Mouse (Mus musculus) brain, embryonic 14.5 days (tissue): Measurements from ENCODE around the gene Dysf.

ENCODE experiments used
- CTCF ChIP-seq: fragments of 200-500 bp; IDR thresholded peaks from 2 replicates; pipeline ENCODE4 v1.5.1; 2012; ENCODE audit warnings: inconsistent platforms, mild to moderate bottlenecking, moderate library complexity, borderline replicate concordance; ENCODE audit not compliant: insufficient read depth, insufficient read length; ENCODE audit errors: extremely low read depth
- POLR2A ChIP-seq: fragments of 200-500 bp; IDR thresholded peaks from 2 replicates; pipeline ENCODE4 v1.6.1; 2012; ENCODE audit warnings: mild to moderate bottlenecking, inconsistent platforms, borderline replicate concordance; ENCODE audit not compliant: poor library complexity, insufficient read depth, insufficient read length, severe bottlenecking; ENCODE audit errors: extremely low read depth

DNA sequence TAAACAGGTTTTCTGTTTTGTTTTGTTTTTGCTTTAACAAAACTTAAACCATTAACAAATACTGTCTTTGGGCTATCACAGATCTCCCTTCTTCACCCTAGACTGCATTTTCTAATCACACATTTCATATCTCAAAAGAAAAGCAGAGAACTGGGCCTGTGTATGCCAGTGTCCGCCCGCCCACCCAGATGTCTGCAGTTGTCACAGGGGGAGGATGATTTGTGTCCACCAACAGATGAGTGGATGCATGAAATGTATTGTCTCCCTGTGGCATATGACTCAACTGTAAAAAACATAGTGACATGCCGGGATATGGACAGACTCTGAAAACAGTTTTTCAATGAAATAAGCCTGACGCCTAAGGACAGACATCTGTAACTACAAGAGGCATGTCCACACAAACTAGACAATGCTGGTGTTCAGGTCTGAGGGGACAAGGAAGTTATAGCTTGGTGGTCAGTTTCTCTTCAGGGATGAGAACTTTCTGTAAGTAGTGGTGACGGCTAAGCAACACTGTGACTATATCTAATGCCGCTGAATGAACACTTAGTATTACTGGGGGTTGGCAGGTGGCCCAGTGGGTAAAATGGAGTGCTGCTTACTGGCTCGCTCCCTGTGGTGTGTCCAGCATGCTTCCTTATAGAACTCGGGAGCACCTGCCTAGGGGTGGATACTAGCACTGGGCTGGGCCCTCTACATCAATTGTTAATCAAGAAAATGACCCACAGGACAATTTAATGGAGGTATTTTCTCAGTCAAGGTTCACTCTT lies 193.5 kb downstream of the Dysf start:
- TF ChIP-seq CTCF (no peak), POLR2A (no peak)
